Mouse (Mus musculus): ENCODE results near the gene Trim7.

DNA sequence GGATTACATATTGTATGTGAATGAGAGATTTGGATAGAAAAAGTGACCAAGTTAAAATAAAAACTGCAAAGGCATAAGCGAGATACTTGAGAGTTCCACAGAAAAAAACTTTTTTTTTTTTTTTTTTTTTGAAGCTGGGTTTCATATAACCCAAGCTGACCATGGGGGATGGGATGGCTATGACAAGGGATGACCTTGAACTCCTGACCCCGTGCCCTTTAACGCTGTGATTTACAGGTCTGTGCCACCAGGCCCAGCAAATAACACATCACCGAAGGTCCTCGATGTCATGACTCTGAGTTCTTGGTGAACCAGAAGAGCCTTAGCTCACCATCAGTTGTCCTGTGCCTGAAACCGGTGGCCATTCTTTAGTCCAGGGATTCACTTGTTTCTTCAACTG lies 10.0 kb downstream of the Trim7 start:
- TF ChIP-seq CTCF (IDR thresholded peaks at IDR 0.05; ENCODE audit: control insufficient read depth, insufficient read depth, insufficient read length) (no peak), USF1 (IDR thresholded peaks at IDR 0.05; ENCODE audit: low read depth) (no peak), CEBPB (IDR thresholded peaks at IDR 0.05; ENCODE audit: low read depth) (no peak), MAX (IDR thresholded peaks at IDR 0.05) (no peak), FOSL1 (IDR thresholded peaks at IDR 0.05; ENCODE audit: insufficient read depth, low read length, poor library complexity, severe bottlenecking) (no peak), MYOG (IDR thresholded peaks at IDR 0.05; ENCODE audit: control insufficient read depth, extremely low read depth, insufficient read length) (no peak), MYOD1 (IDR thresholded peaks at IDR 0.05; ENCODE audit: control insufficient read depth, insufficient read length, low read depth) (no peak)

All from C2C12 (cell line).